Mouse (Mus musculus): Measurements from ENCODE around the gene Car8. TPM values are rescaled to one million over a fixed set of nuclear protein-coding genes. Genes with fewer than 3 reads are reported as not detected.
A peak's percentile ranks its signal among the peaks of the same experiment; 100 is the strongest.

Car8 gene
- polyA plus RNA-seq, 1 experiment from 2014 or later, result 1.6 TPM

DNA sequence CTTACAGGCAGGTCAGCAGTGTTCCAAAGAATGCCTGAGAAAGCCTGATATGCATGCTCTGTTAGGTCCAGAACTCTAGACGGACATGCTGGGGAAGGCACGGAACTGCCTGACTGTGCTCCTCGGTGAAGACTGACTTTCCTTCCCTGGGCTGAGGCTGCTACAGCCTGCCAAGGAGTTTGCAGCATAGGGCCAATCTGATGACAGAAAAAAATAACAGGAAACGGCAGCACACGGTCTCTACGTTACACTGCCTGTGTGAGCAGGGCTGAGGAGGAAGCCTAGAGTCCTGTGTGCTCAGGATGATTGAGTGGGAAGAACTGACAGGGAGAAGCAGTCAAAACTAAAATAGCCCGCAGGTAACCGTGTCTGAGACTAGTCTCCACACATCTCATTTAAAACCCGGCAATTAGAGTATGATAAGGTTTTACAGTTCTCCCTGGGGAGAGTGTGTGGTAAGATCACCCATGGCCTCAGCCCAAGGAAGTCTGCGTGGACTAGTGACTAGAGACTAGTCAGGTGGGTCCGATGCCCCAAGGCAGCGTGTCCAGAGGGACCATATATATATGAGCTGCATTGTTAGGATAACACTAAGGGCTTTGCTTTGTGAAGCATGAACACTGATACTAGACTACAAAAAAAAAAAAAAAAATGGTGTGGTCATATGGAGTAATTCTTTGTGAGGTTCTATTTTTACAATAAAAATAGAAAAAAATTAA lies 6.3 kb downstream of the Car8 start:
- Histone ChIP-seq H3K9ac (ENCODE audit: low read length) (no peak overlapping the region), H3K4me2 (ENCODE audit: low read depth) (no peak overlapping the region), H3K27me3 (ENCODE audit: control insufficient read depth, insufficient read depth, low read length) (no peaks in the 10 kb centered on the region), H3K9me3 (ENCODE audit: control insufficient read depth, low read length) (no peaks in the 10 kb centered on the region), H3K4me3 (ENCODE audit: low read depth, low read length) (no peak overlapping the region), H3K27ac (ENCODE audit: low read depth, low read length) (no peak overlapping the region), H3K36me3 (ENCODE audit: control insufficient read depth, insufficient read depth, low read length) (no peaks in the 10 kb centered on the region), H3K4me1 (ENCODE audit: control insufficient read depth, insufficient read depth, low read length) (no peaks in the 10 kb centered on the region)
- WGBS, result 72% methylated on average over 12 of the region's 12 CpGs
- no peak for ATAC-seq (ENCODE audit: insufficient read depth, low FRiP score, low TSS enrichment)
- no peak for DNase-seq (ENCODE audit: low spot score)

DNA sequence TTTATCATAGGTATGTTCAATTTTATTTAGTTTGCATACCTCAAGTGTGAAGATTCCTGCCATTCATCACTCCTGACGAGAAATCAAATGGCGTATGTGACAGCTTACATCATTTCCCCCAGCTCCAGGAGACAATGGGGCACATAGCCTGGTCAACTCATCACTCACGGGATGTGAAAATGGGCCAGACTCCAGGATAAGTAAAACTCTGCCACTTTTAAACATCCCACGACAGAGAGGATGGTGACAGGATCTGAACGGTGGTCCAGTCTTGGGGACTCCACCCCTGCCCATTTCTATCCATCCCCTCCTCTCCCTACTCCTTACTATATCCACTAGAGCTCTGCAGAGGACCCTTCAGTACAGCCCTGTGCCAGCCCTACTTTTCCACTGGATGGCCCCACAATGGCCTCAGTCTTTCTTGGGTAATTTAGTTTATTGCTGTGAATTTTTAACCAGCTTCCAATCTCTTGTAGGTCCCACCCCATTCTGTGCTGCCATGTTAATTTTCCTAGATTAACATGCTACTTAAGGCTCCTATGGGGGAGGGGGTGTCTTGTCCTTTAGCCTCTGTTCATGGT lies 7.5 kb downstream of the Car8 start:
- Histone ChIP-seq H3K27me3 (ENCODE audit: control insufficient read depth, insufficient read depth, low read length) (no peaks in the 10 kb centered on the region), H3K9ac (ENCODE audit: low read length) (no peak overlapping the region), H3K4me1 (ENCODE audit: control insufficient read depth, insufficient read depth, low read length) (no peaks in the 10 kb centered on the region), H3K9me3 (ENCODE audit: control insufficient read depth, low read length) (no peaks in the 10 kb centered on the region), H3K4me3 (ENCODE audit: low read depth, low read length) (no peak overlapping the region), H3K27ac (ENCODE audit: low read depth, low read length) (no peak overlapping the region), H3K36me3 (ENCODE audit: control insufficient read depth, insufficient read depth, low read length) (no peaks in the 10 kb centered on the region), H3K4me2 (ENCODE audit: low read depth) (no peak overlapping the region)
- ATAC-seq (ENCODE audit: insufficient read depth, low FRiP score, low TSS enrichment) (no peak), DNase-seq (ENCODE audit: low spot score) (no peak)
- 85% methylated on average over 5 of the region's 5 CpGs for WGBS

DNA sequence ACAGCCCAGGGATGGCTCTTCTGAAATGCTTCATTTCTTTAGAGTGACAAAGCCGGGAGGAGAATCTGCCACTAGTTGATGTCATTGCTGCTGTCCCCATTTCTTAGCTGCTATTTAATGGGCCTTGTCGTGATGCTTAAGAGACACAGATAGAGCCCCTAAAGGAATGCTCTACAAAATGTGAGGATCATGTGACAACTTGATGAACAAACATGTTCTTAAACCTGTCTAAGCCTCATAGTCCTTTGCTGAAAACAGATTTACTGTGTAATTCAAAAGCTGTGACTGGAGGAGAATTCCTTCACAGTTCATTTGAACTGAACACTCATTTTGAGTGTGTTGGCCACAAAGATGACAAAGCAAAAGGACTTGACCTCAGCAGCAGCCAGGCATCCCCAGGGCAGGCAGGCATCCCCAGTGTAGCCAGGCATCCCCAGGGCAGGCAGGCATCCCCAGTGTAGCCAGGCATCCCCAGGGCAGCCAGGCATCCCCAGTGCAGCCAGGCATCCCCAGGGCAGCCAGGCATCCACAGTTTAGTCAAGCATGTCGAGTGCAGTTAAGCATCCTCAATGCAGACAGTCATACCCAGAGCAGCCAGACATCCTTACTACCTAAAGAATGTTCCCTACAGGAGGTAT lies 9.1 kb downstream of the Car8 start:
- Histone ChIP-seq H3K4me3 (ENCODE audit: low read depth, low read length) (no peak overlapping the region), H3K4me2 (ENCODE audit: low read depth) (no peak overlapping the region), H3K36me3 (ENCODE audit: control insufficient read depth, insufficient read depth, low read length) (no peaks in the 10 kb centered on the region), H3K27me3 (ENCODE audit: control insufficient read depth, insufficient read depth, low read length) (no peaks in the 10 kb centered on the region), H3K9me3 (ENCODE audit: control insufficient read depth, low read length) (no peaks in the 10 kb centered on the region), H3K4me1 (ENCODE audit: control insufficient read depth, insufficient read depth, low read length) (no peaks in the 10 kb centered on the region), H3K9ac (ENCODE audit: low read length) (no peak overlapping the region), H3K27ac (ENCODE audit: low read depth, low read length) (no peak overlapping the region)
- WGBS, result 46% methylated on average over 3 of the region's 3 CpGs
- DNase-seq (ENCODE audit: low spot score) (peak; percentile 14), ATAC-seq (ENCODE audit: insufficient read depth, low FRiP score, low TSS enrichment) (0 out of 2 replicates have a peak, but pooled peaks have one; percentile 35)

DNA sequence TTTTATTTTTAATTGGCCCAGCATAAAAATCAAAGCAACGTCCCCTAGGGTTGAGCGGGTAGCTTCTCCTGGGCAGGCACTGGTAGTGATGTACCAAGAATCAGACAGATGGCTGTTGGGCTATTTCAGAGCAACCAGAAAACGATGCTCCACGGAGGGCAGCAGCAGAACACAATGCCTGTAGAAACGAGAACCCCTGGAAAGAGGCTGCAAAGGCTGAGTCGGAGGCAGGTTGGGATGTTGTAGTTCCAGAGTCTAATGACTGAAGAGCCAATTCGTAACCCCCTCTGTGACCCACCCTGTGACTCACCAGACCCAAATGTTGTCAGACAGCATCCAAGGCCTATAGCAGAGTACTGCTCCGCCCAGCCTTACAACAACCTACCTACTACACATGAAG lies 19.9 kb downstream of the Car8 start:
- DNase-seq (ENCODE audit: low spot score) (no peak), ATAC-seq (ENCODE audit: insufficient read depth, low FRiP score, low TSS enrichment) (no peak)
- Histone ChIP-seq H3K9ac (ENCODE audit: low read length) (no peak overlapping the region), H3K4me3 (ENCODE audit: low read depth, low read length) (no peak overlapping the region), H3K27ac (ENCODE audit: low read depth, low read length) (no peak overlapping the region), H3K9me3 (ENCODE audit: control insufficient read depth, low read length) (no peaks in the 10 kb centered on the region), H3K27me3 (ENCODE audit: control insufficient read depth, insufficient read depth, low read length) (no peaks in the 10 kb centered on the region), H3K4me2 (ENCODE audit: low read depth) (no peak overlapping the region), H3K4me1 (ENCODE audit: control insufficient read depth, insufficient read depth, low read length) (no peaks in the 10 kb centered on the region), H3K36me3 (ENCODE audit: control insufficient read depth, insufficient read depth, low read length) (no peaks in the 10 kb centered on the region)
- WGBS, result 86% methylated on average over 8 of the region's 8 CpGs

DNA sequence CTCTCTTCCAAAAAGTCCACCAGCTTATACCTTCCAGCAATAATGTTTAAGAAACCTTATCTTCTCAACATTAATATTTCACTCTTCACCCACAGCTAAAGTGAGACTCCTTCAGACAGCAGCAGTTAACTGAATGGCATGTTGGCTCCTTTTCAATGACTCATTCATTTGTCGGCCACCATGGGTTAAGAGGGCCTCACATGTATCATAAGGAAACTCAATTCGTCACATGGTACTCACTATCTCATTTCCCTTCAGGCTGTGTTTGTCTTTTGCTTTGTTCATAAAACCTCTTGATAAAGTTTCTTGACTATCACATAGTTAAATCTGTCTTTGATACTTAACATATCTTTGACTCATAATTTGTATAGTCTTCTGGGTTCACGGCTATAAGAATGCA lies 20.8 kb downstream of the Car8 start:
- no peak overlapping the region for H3K4me2 ChIP-seq (ENCODE audit: low read depth)
- no peaks in the 10 kb centered on the region for H3K36me3 ChIP-seq (ENCODE audit: control insufficient read depth, insufficient read depth, low read length)
- no peak overlapping the region for H3K4me3 ChIP-seq (ENCODE audit: low read depth, low read length)
- DNase-seq (ENCODE audit: low spot score) (no peak), ATAC-seq (ENCODE audit: insufficient read depth, low FRiP score, low TSS enrichment) (no peak)
- H3K4me1 ChIP-seq (ENCODE audit: control insufficient read depth, insufficient read depth, low read length), result no peaks in the 10 kb centered on the region
- 83% methylated on average over 3 of the region's 3 CpGs for WGBS
- no peaks in the 10 kb centered on the region for H3K9me3 ChIP-seq (ENCODE audit: control insufficient read depth, low read length)
- H3K27ac ChIP-seq (ENCODE audit: low read depth, low read length), result no peak overlapping the region
- no peaks in the 10 kb centered on the region for H3K27me3 ChIP-seq (ENCODE audit: control insufficient read depth, insufficient read depth, low read length)
- no peak overlapping the region for H3K9ac ChIP-seq (ENCODE audit: low read length)

DNA sequence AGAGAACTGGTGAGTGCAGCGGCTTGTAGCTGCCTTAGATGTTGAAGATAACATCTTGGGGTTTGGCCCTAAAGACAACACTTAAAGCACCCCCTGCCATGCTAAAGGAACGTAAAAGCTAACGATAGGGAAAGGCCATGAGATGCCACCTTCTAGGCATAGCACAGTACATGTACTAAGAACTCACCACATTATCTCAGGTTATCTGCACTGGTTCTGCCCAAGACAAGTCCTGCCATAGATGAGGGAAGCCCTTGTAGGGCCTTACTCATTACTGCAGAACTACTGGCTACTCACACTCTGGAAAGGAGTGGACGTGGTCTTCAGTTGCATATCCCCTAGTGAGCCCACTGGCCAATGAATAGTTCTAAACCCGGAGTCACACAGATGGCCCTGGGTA lies 21.6 kb downstream of the Car8 start:
- H3K9me3 ChIP-seq (ENCODE audit: control insufficient read depth, low read length), result no peaks in the 10 kb centered on the region
- H3K4me2 ChIP-seq (ENCODE audit: low read depth), result no peak overlapping the region

DNA sequence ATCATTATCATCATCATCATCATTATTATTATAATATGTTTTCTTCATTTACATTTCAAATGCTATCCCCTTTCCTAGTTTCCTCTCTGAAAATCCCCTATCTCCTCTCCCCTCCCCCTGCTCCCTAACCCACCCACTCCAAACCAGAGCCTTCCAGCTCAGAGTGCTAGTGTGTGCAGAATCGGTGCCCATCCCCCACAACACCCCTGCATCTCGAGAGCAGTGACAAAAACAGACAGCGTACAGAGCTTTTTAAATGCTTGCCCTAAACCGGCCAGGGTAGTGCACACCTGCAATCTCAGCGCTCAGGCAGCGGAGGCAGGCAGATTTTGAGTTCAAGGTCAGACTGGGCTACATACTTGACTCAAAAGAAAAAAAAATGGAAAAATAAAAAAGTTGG lies 22.3 kb downstream of the Car8 start:
- Histone ChIP-seq H3K9me3 (ENCODE audit: control insufficient read depth, low read length) (no peaks in the 10 kb centered on the region), H3K4me2 (ENCODE audit: low read depth) (no peak overlapping the region), H3K4me3 (ENCODE audit: low read depth, low read length) (no peak overlapping the region), H3K27ac (ENCODE audit: low read depth, low read length) (no peak overlapping the region), H3K4me1 (ENCODE audit: control insufficient read depth, insufficient read depth, low read length) (no peaks in the 10 kb centered on the region), H3K27me3 (ENCODE audit: control insufficient read depth, insufficient read depth, low read length) (no peaks in the 10 kb centered on the region), H3K36me3 (ENCODE audit: control insufficient read depth, insufficient read depth, low read length) (no peaks in the 10 kb centered on the region), H3K9ac (ENCODE audit: low read length) (no peak overlapping the region)
- ATAC-seq (ENCODE audit: insufficient read depth, low FRiP score, low TSS enrichment), result no peak
- WGBS, result 36% methylated on average over 6 of the region's 6 CpGs
- DNase-seq (ENCODE audit: low spot score), result no peak

More for the DNA sequence above, 21.6 kb downstream of the Car8 start:
- Histone ChIP-seq H3K36me3 (ENCODE audit: control insufficient read depth, insufficient read depth, low read length) (no peaks in the 10 kb centered on the region), H3K27ac (ENCODE audit: low read depth, low read length) (no peak overlapping the region), H3K4me1 (ENCODE audit: control insufficient read depth, insufficient read depth, low read length) (no peaks in the 10 kb centered on the region), H3K9ac (ENCODE audit: low read length) (no peak overlapping the region), H3K4me3 (ENCODE audit: low read depth, low read length) (no peak overlapping the region), H3K27me3 (ENCODE audit: control insufficient read depth, insufficient read depth, low read length) (no peaks in the 10 kb centered on the region)
- DNase-seq (ENCODE audit: low spot score) (no peak), ATAC-seq (ENCODE audit: insufficient read depth, low FRiP score, low TSS enrichment) (no peak)
- WGBS, result 71% methylated on average over 5 of the region's 5 CpGs

DNA sequence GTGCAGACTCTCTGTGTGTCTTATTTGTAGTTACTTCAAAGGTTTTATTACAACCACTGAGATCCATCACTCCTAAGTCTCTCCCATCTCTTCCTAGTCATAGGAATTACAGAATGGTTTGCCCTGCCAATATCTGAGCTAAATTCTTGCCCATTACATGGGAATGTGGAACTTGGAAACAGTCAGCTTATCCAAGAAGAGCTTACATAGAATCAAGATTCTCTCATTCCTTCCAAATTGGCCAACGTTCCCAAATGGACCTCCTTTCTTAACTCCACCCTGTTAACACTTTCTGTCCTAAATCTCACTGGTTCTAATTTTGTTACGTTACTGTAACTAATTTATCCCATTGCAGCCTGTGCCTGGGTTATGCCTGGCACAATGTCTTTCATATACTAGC lies 25.2 kb downstream of the Car8 start:
- Histone ChIP-seq H3K4me2 (ENCODE audit: low read depth) (no peak overlapping the region), H3K9ac (ENCODE audit: low read length) (no peak overlapping the region), H3K9me3 (ENCODE audit: control insufficient read depth, low read length) (no peaks in the 10 kb centered on the region), H3K4me1 (ENCODE audit: control insufficient read depth, insufficient read depth, low read length) (no peaks in the 10 kb centered on the region), H3K27me3 (ENCODE audit: control insufficient read depth, insufficient read depth, low read length) (no peaks in the 10 kb centered on the region), H3K27ac (ENCODE audit: low read depth, low read length) (no peak overlapping the region), H3K4me3 (ENCODE audit: low read depth, low read length) (no peak overlapping the region), H3K36me3 (ENCODE audit: control insufficient read depth, insufficient read depth, low read length) (no peaks in the 10 kb centered on the region)
- WGBS, result 92% methylated on average over 2 of the region's 2 CpGs
- ATAC-seq (ENCODE audit: insufficient read depth, low FRiP score, low TSS enrichment) (no peak), DNase-seq (ENCODE audit: low spot score) (no peak)

Data from neural tube, embryonic 11.5 days (tissue).